Mouse (Mus musculus) limb, embryonic 15.5 days (tissue): Measurements from ENCODE around the gene Mgat5. TPM values are rescaled to one million over a fixed set of nuclear protein-coding genes. Genes with fewer than 3 reads are reported as not detected.

ENCODE experiments used
- ATAC-seq: fragments of 200-750 bp; cut with Nextera tagmentation; 2 replicates; pipeline ENCODE4 v1.8.0; 2017; ENCODE audit warnings: low read depth, moderate TSS enrichment; ENCODE audit not compliant: insufficient number of reproducible peaks, low FRiP score, low TSS enrichment
- H3K27ac ChIP-seq: fragments of 300-500 bp; sonication (generic); 2 replicates; pipeline ENCODE4 v1.5.1; 2015; ENCODE audit warnings: moderate library complexity, mild to moderate bottlenecking, inconsistent platforms
- H3K27me3 ChIP-seq: fragments of 300-500 bp; sonication (generic); 2 replicates; pipeline ENCODE4 v1.6.1; 2015; ENCODE audit warnings: inconsistent platforms
- H3K36me3 ChIP-seq: fragments of 300-500 bp; sonication (generic); 2 replicates; pipeline ENCODE4 v1.6.1; 2015; ENCODE audit warnings: inconsistent platforms
- H3K4me1 ChIP-seq: fragments of 300-500 bp; sonication (generic); 2 replicates; pipeline ENCODE4 v1.6.1; 2015; ENCODE audit warnings: inconsistent platforms
- H3K4me2 ChIP-seq: fragments of 300-500 bp; sonication (generic); 2 replicates; pipeline ENCODE4 v1.6.1; 2015; ENCODE audit warnings: mild to moderate bottlenecking, inconsistent platforms
- H3K4me3 ChIP-seq: fragments of 300-500 bp; sonication (generic); 2 replicates; pipeline ENCODE4 v1.5.1; 2015; ENCODE audit warnings: mild to moderate bottlenecking, inconsistent platforms
- H3K9ac ChIP-seq: fragments of 300-500 bp; sonication (generic); 2 replicates; pipeline ENCODE4 v1.6.1; 2015; ENCODE audit warnings: inconsistent platforms
- H3K9me3 ChIP-seq: fragments of 300-500 bp; sonication (generic); 2 replicates; pipeline ENCODE4 v1.6.1; 2016; ENCODE audit warnings: inconsistent platforms
- WGBS: fragments of 180-500 bp; shearing (Covaris S2); methylation state at CpG from one replicate; pipeline ENCODE4 v1.1.7; 2015; 5-methylcytosine and 5-hydroxymethylcytosine counted together
- polyA plus RNA-seq: library from polyadenylated mRNA; unstranded; fragments of >200 nt; fragmentation: Nextera tagmentation; extraction: Ambion mirVana; gene quantifications from 2 replicates; pipeline ENCODE4 v1.2.1, GENCODE M21; 2015

Mgat5 gene
- polyA plus RNA-seq, 1 experiment from 2014 or later, result 6.7 TPM

- Histone ChIP-seq H3K27me3 (no peaks in the 10 kb centered on the region), H3K9me3 (no peaks in the 10 kb centered on the region), H3K27ac (no peak overlapping the region), H3K36me3 (no peaks in the 10 kb centered on the region), H3K4me1 (peaks cover 11% of the 10 kb centered on the region; the same call in 1 of the 2 replicates), H3K9ac (no peak overlapping the region), H3K4me2 (no peak overlapping the region), H3K4me3 (no peak overlapping the region)
- ATAC-seq, result no peak
- 60% methylated on average over 4 of the region's 4 CpGs for WGBS
Measured at GRCm38 (mm10) chr1:127352131-127352793, 147.4 kb downstream of the Mgat5 start.

- no peak overlapping the region for H3K27ac ChIP-seq
- no peaks in the 10 kb centered on the region for H3K9me3 ChIP-seq
- H3K4me1 ChIP-seq, result peaks cover 11% of the 10 kb centered on the region; the same call in 1 of the 2 replicates
- no peak for ATAC-seq
- H3K36me3 ChIP-seq, result no peaks in the 10 kb centered on the region
- H3K4me3 ChIP-seq, result no peak overlapping the region
- no peak overlapping the region for H3K4me2 ChIP-seq
- no peak overlapping the region for H3K9ac ChIP-seq
- WGBS, result 52% methylated on average over 9 of the region's 9 CpGs
- no peaks in the 10 kb centered on the region for H3K27me3 ChIP-seq
Measured at GRCm38 (mm10) chr1:127353408-127353807, 148.6 kb downstream of the Mgat5 start.

- H3K36me3 ChIP-seq, result no peaks in the 10 kb centered on the region
- no peak for ATAC-seq
- H3K4me1 ChIP-seq, result 0 out of 2 replicates have a peak, but pooled peaks cover 4% of the 10 kb centered on the region
- H3K27me3 ChIP-seq, result no peaks in the 10 kb centered on the region
- H3K9me3 ChIP-seq, result no peaks in the 10 kb centered on the region
- no peak overlapping the region for H3K9ac ChIP-seq
- no peak overlapping the region for H3K4me3 ChIP-seq
- no peak overlapping the region for H3K27ac ChIP-seq
- WGBS, result 80% methylated on average over 5 of the region's 5 CpGs
- no peak overlapping the region for H3K4me2 ChIP-seq
Measured at GRCm38 (mm10) chr1:127354152-127354551, 149.3 kb downstream of the Mgat5 start.

GRCm38 (mm10) chr1:127355034-127355433 lies 150.2 kb downstream of the Mgat5 start:
- 0 out of 2 replicates have a peak, but pooled peaks cover 3% of the 10 kb centered on the region for H3K4me1 ChIP-seq
- H3K27ac ChIP-seq, result no peak overlapping the region
- ATAC-seq, result no peak
- 80% methylated on average over 3 of the region's 3 CpGs for WGBS
- no peak overlapping the region for H3K4me3 ChIP-seq
- no peak overlapping the region for H3K9ac ChIP-seq
- no peaks in the 10 kb centered on the region for H3K9me3 ChIP-seq
- H3K4me2 ChIP-seq, result no peak overlapping the region
- H3K36me3 ChIP-seq, result no peaks in the 10 kb centered on the region
- H3K27me3 ChIP-seq, result no peaks in the 10 kb centered on the region

GRCm38 (mm10) chr1:127363638-127364037 lies 158.8 kb downstream of the Mgat5 start:
- Histone ChIP-seq H3K4me2 (no peak overlapping the region), H3K9ac (no peak overlapping the region), H3K9me3 (no peaks in the 10 kb centered on the region), H3K27ac (no peak overlapping the region), H3K4me3 (no peak overlapping the region), H3K4me1 (no peaks in the 10 kb centered on the region), H3K27me3 (no peaks in the 10 kb centered on the region), H3K36me3 (peaks cover 21% of the 10 kb centered on the region)
- 82% methylated on average over 7 of the region's 7 CpGs for WGBS
- no peak for ATAC-seq

GRCm38 (mm10) chr1:127365706-127366105 lies 160.9 kb downstream of the Mgat5 start:
- Histone ChIP-seq H3K27ac (no peak overlapping the region), H3K4me3 (no peak overlapping the region), H3K36me3 (peaks cover 25% of the 10 kb centered on the region), H3K9me3 (no peaks in the 10 kb centered on the region), H3K9ac (no peak overlapping the region), H3K4me1 (no peaks in the 10 kb centered on the region), H3K27me3 (no peaks in the 10 kb centered on the region), H3K4me2 (no peak overlapping the region)
- 82% methylated on average over 5 of the region's 5 CpGs for WGBS
- no peak for ATAC-seq

- Histone ChIP-seq H3K4me3 (no peak overlapping the region), H3K4me1 (no peaks in the 10 kb centered on the region), H3K36me3 (peaks cover 25% of the 10 kb centered on the region), H3K9me3 (no peaks in the 10 kb centered on the region), H3K4me2 (no peak overlapping the region), H3K27me3 (no peaks in the 10 kb centered on the region), H3K27ac (no peak overlapping the region), H3K9ac (no peak overlapping the region)
- ATAC-seq, result no peak
- WGBS, result 71% methylated on average over 10 of the region's 10 CpGs
Measured at GRCm38 (mm10) chr1:127366111-127366510, 161.3 kb downstream of the Mgat5 start.

- 84% methylated on average over 8 of the region's 8 CpGs for WGBS
- H3K9ac ChIP-seq, result no peak overlapping the region
- H3K36me3 ChIP-seq, result peaks cover 25% of the 10 kb centered on the region
Measured at GRCm38 (mm10) chr1:127368513-127368912, 163.7 kb downstream of the Mgat5 start.

GRCm38 (mm10) chr1:127369538-127369937 lies 164.7 kb downstream of the Mgat5 start:
- peaks cover 6% of the 10 kb centered on the region; the same call in 1 of the 2 replicates for H3K4me1 ChIP-seq
- no peak overlapping the region for H3K4me3 ChIP-seq
- H3K36me3 ChIP-seq, result peaks cover 23% of the 10 kb centered on the region
- ATAC-seq, result no peak
- H3K27ac ChIP-seq, result no peak overlapping the region
- H3K4me2 ChIP-seq, result no peak overlapping the region
- no peak overlapping the region for H3K9ac ChIP-seq
- no peaks in the 10 kb centered on the region for H3K27me3 ChIP-seq
- H3K9me3 ChIP-seq, result no peaks in the 10 kb centered on the region
- 92% methylated on average over 5 of the region's 5 CpGs for WGBS

More at GRCm38 (mm10) chr1:127368513-127368912, 163.7 kb downstream of the Mgat5 start:
- Histone ChIP-seq H3K4me3 (no peak overlapping the region), H3K27ac (no peak overlapping the region), H3K27me3 (no peaks in the 10 kb centered on the region), H3K9me3 (no peaks in the 10 kb centered on the region), H3K4me2 (no peak overlapping the region), H3K4me1 (0 out of 2 replicates have a peak, but pooled peaks cover 6% of the 10 kb centered on the region)
- ATAC-seq, result no peak

- no peak for ATAC-seq
- Histone ChIP-seq H3K9me3 (no peaks in the 10 kb centered on the region), H3K4me1 (peaks cover 6% of the 10 kb centered on the region; the same call in 1 of the 2 replicates), H3K27ac (no peak overlapping the region), H3K9ac (no peak overlapping the region), H3K4me2 (no peak overlapping the region), H3K4me3 (no peak overlapping the region), H3K27me3 (no peaks in the 10 kb centered on the region), H3K36me3 (peaks cover 12% of the 10 kb centered on the region)
- 40% methylated on average over 4 of the region's 4 CpGs for WGBS
Measured at GRCm38 (mm10) chr1:127372096-127372495, 167.3 kb downstream of the Mgat5 start.

- Histone ChIP-seq H3K4me3 (no peak overlapping the region), H3K4me1 (peaks cover 6% of the 10 kb centered on the region; the same call in 1 of the 2 replicates), H3K27ac (no peak overlapping the region), H3K9ac (no peak overlapping the region), H3K9me3 (no peaks in the 10 kb centered on the region), H3K27me3 (no peaks in the 10 kb centered on the region), H3K36me3 (peaks cover 3% of the 10 kb centered on the region; the same call in 1 of the 2 replicates), H3K4me2 (no peak overlapping the region)
- WGBS, result 61% methylated on average over 5 of the region's 5 CpGs
- no peak for ATAC-seq
Measured at GRCm38 (mm10) chr1:127373559-127373958, 168.7 kb downstream of the Mgat5 start.

GRCm38 (mm10) chr1:127374157-127374556 lies 169.3 kb downstream of the Mgat5 start:
- no peak overlapping the region for H3K9ac ChIP-seq
- WGBS, result 36% methylated on average over 3 of the region's 3 CpGs
- no peaks in the 10 kb centered on the region for H3K9me3 ChIP-seq
- peaks cover 6% of the 10 kb centered on the region; the same call in 1 of the 2 replicates for H3K4me1 ChIP-seq
- no peaks in the 10 kb centered on the region for H3K27me3 ChIP-seq
- no peak overlapping the region for H3K4me3 ChIP-seq
- peaks cover 3% of the 10 kb centered on the region; the same call in 1 of the 2 replicates for H3K36me3 ChIP-seq
- ATAC-seq, result no peak
- H3K27ac ChIP-seq, result no peak overlapping the region
- no peak overlapping the region for H3K4me2 ChIP-seq
